Mouse (Mus musculus) liver, embryonic 12.5 days (tissue): ENCODE measurements around the gene Apopt1. TPM values are rescaled to one million over a fixed set of nuclear protein-coding genes. Genes with fewer than 3 reads are reported as not detected.

Experiments used
- ATAC-seq: fragments of 200-750 bp; cut with Nextera tagmentation; 2 replicates; pipeline ENCODE4 v1.8.0; 2017; ENCODE audit warnings: moderate number of reproducible peaks, mild to moderate bottlenecking, moderate library complexity
- H3K27ac ChIP-seq: fragments of 300-500 bp; sonication (generic); 2 replicates; pipeline ENCODE4 v1.5.1; 2016; ENCODE audit warnings: mild to moderate bottlenecking
- H3K27me3 ChIP-seq: fragments of 300-500 bp; sonication (generic); replicated peaks from 2 replicates; pipeline ENCODE4 v1.6.1; 2016; ENCODE audit warnings: mild to moderate bottlenecking, moderate library complexity
- H3K36me3 ChIP-seq: fragments of 300-500 bp; sonication (generic); 2 replicates; pipeline ENCODE4 v1.6.1; 2016; ENCODE audit warnings: mild to moderate bottlenecking, moderate library complexity
- H3K4me1 ChIP-seq: fragments of 300-500 bp; sonication (generic); 2 replicates; pipeline ENCODE4 v1.6.1; 2016
- H3K4me2 ChIP-seq: fragments of 300-500 bp; sonication (generic); 2 replicates; pipeline ENCODE4 v1.6.1; 2016; ENCODE audit warnings: mild to moderate bottlenecking, moderate library complexity
- H3K4me3 ChIP-seq: fragments of 300-500 bp; sonication (generic); 2 replicates; pipeline ENCODE4 v1.5.1; 2016; ENCODE audit warnings: mild to moderate bottlenecking, moderate library complexity
- H3K9ac ChIP-seq: fragments of 300-500 bp; sonication (generic); 2 replicates; pipeline ENCODE4 v1.6.1; 2016; ENCODE audit warnings: mild to moderate bottlenecking, moderate library complexity
- H3K9me3 ChIP-seq: fragments of 300-500 bp; sonication (generic); replicated peaks from 2 replicates; pipeline ENCODE4 v1.6.1; 2016; ENCODE audit warnings: mild to moderate bottlenecking, moderate library complexity
- WGBS: fragments of 180-500 bp; shearing (Covaris S2); methylation state at CpG from one replicate; pipeline ENCODE4 v1.1.7; 2016; ENCODE audit not compliant: insufficient replicate concordance; 5-methylcytosine and 5-hydroxymethylcytosine counted together
- polyA plus RNA-seq: library from polyadenylated mRNA; unstranded; fragments of >200 nt; fragmentation: Nextera tagmentation; extraction: Ambion mirVana; gene quantifications from 2 replicates; pipeline ENCODE4 v1.2.1, GENCODE M21; 2016

Gene Apopt1
- polyA plus RNA-seq, 1 experiment from 2014 or later: 36.5 TPM

DNA sequence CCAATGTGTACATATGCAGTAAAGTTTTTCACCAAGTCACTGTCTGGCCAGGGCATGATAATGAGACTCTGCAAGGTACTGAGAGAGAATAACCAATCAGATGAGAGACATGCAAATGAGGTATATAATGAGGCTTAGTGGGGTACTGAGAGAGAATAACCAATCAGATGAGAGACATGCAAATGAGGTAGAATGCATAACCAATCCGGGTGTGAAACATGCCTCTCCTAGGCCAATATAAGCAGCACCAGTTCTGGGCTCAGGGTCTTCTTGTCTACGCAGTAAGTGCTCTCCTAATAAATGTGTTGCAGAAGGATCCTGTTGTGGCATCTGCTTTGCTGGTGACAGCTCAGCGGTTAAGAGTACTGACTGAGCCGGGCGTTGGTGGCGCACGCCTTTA, 3.4 kb downstream of the Apopt1 start:
- H3K27ac ChIP-seq: no peak overlapping the region
- no peaks in the 10 kb centered on the region for H3K27me3 ChIP-seq
- ATAC-seq: no peak
- H3K4me1 ChIP-seq: peaks cover 35% of the 10 kb centered on the region
- 96% methylated on average over 7 of the region's 7 CpGs for WGBS
- peaks cover 11% of the 10 kb centered on the region for H3K36me3 ChIP-seq
- H3K4me3 ChIP-seq: no peak overlapping the region
- no peak overlapping the region for H3K9ac ChIP-seq
- H3K4me2 ChIP-seq: no peak overlapping the region
- no peaks in the 10 kb centered on the region; the same call in 1 of the 2 replicates for H3K9me3 ChIP-seq

DNA sequence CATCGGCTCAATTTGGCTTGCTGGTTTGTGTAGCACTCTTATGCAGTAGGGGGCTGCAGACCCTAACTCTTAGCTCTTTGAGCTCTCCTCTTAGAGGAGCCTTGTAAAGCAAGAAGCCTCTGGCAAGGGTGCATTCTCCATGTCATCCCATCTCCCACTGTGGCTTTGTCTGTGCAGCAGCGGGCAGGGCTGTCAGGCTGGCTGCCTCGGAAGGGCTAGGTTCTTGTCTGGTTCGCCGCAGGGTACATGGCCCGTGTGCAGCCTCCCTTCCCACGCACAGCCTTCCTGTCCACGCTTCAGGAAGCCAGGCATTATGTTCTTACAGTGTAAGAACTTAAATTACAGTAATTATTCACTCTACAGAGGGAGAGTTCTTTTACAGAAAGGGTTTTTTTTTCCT, 5.6 kb downstream of the Apopt1 start:
- Histone ChIP-seq H3K27ac (no peak overlapping the region), H3K9me3 (no peaks in the 10 kb centered on the region; the same call in 1 of the 2 replicates), H3K4me2 (no peak overlapping the region), H3K4me3 (no peak overlapping the region), H3K27me3 (no peaks in the 10 kb centered on the region), H3K9ac (no peak overlapping the region), H3K36me3 (peaks cover 19% of the 10 kb centered on the region), H3K4me1 (peaks cover 25% of the 10 kb centered on the region)
- ATAC-seq: no peak
- WGBS: 72% methylated on average over 8 of the region's 8 CpGs

DNA sequence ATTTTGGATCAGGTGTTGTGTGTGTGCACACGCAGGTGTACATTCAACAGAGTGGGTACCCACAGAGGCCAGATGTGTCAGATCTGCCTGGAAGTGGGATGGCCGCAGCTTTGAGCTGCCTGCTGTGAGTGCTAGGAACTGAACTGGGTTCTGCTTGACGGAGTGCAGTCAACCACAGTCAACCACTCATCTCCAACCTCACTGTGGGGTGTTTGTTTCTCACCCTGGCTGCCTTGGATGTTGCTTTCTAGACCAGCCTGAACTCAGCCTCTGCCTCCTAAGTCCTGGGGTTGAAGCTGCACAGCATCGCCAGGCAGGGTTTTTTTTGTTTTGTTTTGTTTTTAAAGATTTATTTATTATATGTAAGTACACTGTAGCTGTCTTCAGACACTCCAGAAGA, 7.2 kb downstream of the Apopt1 start:
- Histone ChIP-seq H3K4me2 (no peak overlapping the region), H3K27ac (no peak overlapping the region), H3K4me3 (no peak overlapping the region), H3K9ac (no peak overlapping the region), H3K27me3 (no peaks in the 10 kb centered on the region), H3K9me3 (no peaks in the 10 kb centered on the region; the same call in 1 of the 2 replicates), H3K4me1 (peaks cover 10% of the 10 kb centered on the region), H3K36me3 (peaks cover 34% of the 10 kb centered on the region)
- no peak for ATAC-seq
- 76% methylated on average over 4 of the region's 4 CpGs for WGBS

DNA sequence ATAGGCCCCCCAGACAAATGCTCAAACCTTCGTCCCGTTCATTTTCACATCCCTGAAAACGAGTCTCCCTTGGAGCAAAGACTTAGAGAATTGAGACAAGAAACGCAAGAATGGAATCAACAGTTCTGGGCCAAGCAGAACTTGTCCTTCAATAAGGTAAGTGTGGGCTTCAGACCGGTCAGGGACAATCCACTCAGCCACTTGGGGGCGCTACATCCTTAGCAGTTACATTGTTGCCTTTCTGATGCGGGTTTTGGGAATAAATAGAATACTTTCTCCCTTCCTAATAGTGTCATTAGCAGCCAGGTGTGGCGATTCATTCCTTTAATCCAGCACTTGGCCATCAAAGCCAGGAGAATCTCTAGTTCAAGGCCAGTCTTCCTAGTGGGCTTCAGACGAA, 9.6 kb downstream of the Apopt1 start:
- Histone ChIP-seq H3K27ac (no peak overlapping the region), H3K4me3 (no peak overlapping the region), H3K4me1 (peaks cover 8% of the 10 kb centered on the region; the same call in 1 of the 2 replicates), H3K4me2 (no peak overlapping the region), H3K36me3 (peaks cover 46% of the 10 kb centered on the region), H3K9me3 (no peaks in the 10 kb centered on the region), H3K27me3 (no peaks in the 10 kb centered on the region), H3K9ac (no peak overlapping the region)
- no peak for ATAC-seq
- 64% methylated on average over 9 of the region's 9 CpGs for WGBS

DNA sequence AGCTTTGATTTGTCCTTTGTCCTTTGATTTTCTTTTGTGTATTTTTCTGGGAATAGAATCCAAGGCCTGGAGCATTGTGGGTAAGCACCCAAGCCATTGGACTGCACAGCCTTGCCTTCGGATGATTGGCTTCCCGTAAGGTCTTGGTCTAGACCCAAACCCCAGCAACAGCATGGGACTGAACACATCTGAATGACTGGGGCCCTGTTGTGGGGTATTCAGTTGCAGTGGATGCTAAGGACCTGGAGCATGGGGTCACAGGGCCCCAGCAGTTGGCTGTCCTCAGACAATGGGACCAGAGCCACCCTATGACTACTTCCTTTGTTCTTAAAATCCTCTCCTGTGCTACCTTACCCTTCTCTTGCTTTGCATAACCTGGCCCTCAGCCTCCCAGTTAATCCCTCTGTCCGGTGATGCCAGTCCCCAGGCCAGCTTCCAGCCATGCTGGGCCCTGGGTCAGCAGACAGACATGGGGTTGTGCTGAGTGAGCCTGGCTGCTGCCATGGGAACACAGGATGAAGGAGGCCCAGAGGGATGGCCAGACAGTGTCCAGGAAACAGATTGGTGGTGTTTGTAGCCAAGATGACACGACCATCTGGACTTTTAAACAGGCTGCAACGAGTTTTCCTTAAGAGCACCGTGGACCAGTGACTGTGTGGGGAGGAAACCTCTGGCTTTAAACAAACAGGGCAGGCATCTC, 11.7 kb downstream of the Apopt1 start:
- no peak overlapping the region for H3K27ac ChIP-seq
- no peak for ATAC-seq
- 72% methylated on average over 6 of the region's 6 CpGs for WGBS

DNA sequence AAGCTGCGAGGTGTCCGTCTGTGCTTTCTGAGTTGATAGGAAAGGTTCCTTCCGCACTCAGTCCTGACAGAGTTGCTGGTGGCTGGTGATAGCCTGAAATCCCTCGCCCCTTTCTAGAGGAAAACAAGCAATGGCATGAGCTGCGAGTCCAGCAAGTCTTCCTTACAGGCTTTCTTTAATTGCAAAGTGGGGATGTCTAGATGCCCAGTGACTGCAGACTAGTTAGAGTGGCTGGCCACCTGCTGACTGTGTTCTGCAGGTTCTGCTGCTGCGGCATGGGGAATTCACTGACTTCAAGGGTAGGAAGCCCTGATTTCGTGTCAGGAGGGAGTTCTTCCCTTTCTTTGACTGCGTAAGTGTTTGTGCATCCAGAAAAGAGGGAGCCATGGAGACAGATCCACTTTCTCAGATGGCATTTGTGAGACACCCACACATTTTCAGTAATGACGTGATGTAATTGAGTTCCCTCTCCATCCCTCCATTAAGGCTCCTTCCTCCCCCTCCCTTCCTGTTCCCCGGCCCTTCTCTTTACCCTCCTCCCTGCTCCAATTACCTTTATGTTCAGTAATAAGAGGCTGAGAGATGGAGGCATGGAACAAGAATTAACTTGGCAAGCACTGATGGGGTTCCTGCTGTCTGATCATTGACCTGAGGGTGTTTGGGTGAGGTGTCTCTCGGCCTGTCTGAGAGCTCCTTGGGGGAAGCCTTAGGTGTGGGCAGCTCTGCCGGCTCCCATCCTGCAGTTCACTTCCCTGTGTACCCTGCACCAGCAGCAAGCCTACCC, 12.5 kb downstream of the Apopt1 start:
- H3K36me3 ChIP-seq: peaks cover 66% of the 10 kb centered on the region
- no peak overlapping the region for H3K9ac ChIP-seq
- ATAC-seq: no peak
- H3K4me3 ChIP-seq: no peak overlapping the region
- 77% methylated on average over 12 of the region's 12 CpGs for whole genome bisulfite sequencing
- no peaks in the 10 kb centered on the region for H3K9me3 ChIP-seq
- H3K4me1 ChIP-seq: peaks cover 8% of the 10 kb centered on the region; the same call in 1 of the 2 replicates
- no peak overlapping the region for H3K4me2 ChIP-seq
- no peaks in the 10 kb centered on the region for H3K27me3 ChIP-seq
- H3K27ac ChIP-seq: no peak overlapping the region

More for the DNA sequence above, 11.7 kb downstream of the Apopt1 start:
- H3K27me3 ChIP-seq: no peaks in the 10 kb centered on the region
- H3K4me2 ChIP-seq: no peak overlapping the region
- peaks cover 62% of the 10 kb centered on the region for H3K36me3 ChIP-seq
- no peaks in the 10 kb centered on the region for H3K9me3 ChIP-seq
- no peak overlapping the region for H3K9ac ChIP-seq
- H3K4me3 ChIP-seq: no peak overlapping the region
- H3K4me1 ChIP-seq: peaks cover 8% of the 10 kb centered on the region; the same call in 1 of the 2 replicates

DNA sequence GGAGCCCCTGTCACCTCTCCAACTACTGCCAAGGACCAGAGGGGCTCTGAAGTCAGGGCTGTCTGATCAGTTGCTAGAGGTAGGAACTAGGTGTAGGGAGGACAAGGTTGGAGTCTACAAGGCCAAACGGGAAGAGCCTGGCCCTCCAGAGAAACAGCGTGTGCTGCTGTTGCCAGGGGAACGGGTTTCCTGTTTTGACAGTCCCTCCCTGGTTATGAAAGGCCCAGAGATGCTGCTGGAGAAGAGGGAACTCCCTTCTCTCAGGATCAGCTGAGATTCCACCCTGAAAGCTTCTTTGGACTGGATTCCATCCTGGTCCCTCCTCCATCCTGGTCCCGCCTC, 13.0 kb downstream of the Apopt1 start:
- WGBS: 45% methylated on average over 4 of the region's 4 CpGs
- no peak for ATAC-seq

DNA sequence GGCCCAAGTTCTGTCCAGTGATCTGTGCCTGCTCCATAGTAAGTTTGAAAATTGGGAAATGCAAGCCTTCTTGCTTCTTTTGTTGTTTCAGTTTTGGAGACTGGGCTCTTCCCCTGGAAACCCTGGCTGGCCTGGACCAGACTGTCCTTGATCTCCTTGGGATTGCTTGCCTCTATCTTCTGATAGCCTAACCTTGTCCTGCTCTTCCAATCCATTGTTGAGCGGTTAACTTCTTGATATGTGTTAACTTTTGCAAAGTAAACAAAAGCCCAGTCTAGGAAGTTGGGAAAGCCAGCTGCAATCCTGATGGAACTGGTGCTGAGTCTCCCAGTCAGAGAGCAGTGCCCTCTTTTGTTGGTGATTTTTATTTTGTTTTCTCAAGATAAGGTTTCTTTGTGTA, 14.9 kb downstream of the Apopt1 start:
- Histone ChIP-seq H3K4me1 (peaks cover 21% of the 10 kb centered on the region), H3K4me3 (no peak overlapping the region), H3K27ac (no peak overlapping the region), H3K36me3 (peaks cover 73% of the 10 kb centered on the region), H3K4me2 (no peak overlapping the region), H3K9ac (no peak overlapping the region), H3K27me3 (no peaks in the 10 kb centered on the region), H3K9me3 (no peaks in the 10 kb centered on the region)
- ATAC-seq: no peak
- WGBS: 79% methylated on average over 1 of the region's 1 CpGs

More for the DNA sequence above, 13.0 kb downstream of the Apopt1 start:
- no peaks in the 10 kb centered on the region for H3K9me3 ChIP-seq
- no peaks in the 10 kb centered on the region for H3K27me3 ChIP-seq
- H3K4me2 ChIP-seq: no peak overlapping the region
- H3K4me1 ChIP-seq: peaks cover 8% of the 10 kb centered on the region; the same call in 1 of the 2 replicates
- no peak overlapping the region for H3K27ac ChIP-seq
- no peak overlapping the region for H3K9ac ChIP-seq
- H3K36me3 ChIP-seq: peaks cover 68% of the 10 kb centered on the region
- H3K4me3 ChIP-seq: no peak overlapping the region

DNA sequence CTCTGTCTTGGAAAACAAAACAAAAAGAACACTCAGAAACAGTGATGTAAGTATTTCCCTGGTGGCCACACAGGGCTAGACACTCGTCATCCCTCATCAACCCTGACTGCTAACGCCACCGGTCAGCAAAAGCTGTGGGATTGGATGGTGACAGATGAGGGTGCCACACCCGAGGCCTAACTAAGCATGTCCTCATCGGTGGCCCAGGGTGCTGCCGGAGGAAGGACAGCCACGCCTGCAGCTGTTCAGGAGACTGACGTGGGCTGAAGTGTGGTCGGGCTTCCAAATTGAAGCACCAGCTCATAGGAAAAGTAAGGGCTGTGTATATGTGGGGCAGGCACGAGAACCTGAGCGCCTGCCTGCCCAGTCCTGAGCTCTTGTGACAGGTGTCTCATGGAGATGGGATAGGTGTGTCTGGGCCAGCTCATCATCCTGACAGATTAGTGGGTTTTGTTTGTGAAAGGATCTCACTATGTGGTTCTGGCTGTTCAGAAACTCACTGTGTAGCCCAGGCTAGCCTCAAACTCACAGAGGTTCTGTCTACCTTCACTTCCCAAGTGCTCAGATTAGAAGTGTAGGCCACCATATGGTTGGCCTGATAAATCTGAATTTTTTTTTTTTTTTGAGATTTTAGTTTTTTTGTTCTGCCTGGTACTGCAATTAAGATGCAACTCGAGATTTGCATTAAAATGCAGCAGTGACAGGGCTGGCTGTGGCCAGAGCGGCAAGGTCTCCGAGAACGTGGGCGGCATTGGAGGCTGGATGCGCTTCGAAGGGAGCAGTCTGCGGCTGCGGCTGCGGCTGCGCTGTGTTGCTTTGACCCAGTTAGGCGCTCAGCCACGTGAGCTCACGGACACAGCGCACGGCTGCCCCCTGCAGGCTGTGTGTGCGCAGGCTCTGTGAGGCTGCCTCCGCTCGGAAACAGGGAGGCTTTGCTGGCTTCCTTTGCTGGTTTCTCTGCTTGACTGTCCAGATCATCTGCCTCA, 19.1 kb downstream of the Apopt1 start:
- H3K9ac ChIP-seq: no peak overlapping the region
- no peaks in the 10 kb centered on the region for H3K27me3 ChIP-seq
- ATAC-seq: peak; percentile 84
- H3K9me3 ChIP-seq: no peaks in the 10 kb centered on the region
- peak overlapping the region; percentile 38 for H3K4me2 ChIP-seq
- no peak overlapping the region for H3K27ac ChIP-seq
- peaks cover 38% of the 10 kb centered on the region for H3K36me3 ChIP-seq
- H3K4me1 ChIP-seq: peaks cover 13% of the 10 kb centered on the region
- 29% methylated on average over 30 of the region's 30 CpGs for WGBS
- no peak overlapping the region for H3K4me3 ChIP-seq

DNA sequence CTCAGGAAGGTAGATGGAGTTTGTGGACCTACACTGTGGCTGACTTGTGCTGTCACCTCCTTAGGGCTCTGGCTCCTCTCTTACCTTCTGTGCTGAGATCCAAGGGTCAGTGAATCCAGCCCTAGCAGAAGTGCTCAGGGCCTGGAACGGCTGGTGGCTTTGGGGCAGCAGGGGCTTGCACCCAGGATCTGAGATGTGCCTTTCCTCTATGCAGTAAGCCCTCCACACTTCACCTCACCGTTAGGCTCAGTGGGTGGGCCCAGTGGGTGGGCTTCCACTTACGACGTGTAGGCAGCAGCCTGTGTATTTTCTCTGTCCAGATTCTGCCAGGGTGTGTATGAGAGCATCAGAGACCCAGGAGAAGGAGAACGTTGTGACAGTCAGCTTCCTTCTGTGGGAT, 19.9 kb downstream of the Apopt1 start:
- peak; percentile 23; the same call in 1 of the 2 replicates for ATAC-seq
- H3K4me1 ChIP-seq: peaks cover 13% of the 10 kb centered on the region
- no peak overlapping the region for H3K4me3 ChIP-seq
- 72% methylated on average over 5 of the region's 5 CpGs for WGBS
- H3K27ac ChIP-seq: no peak overlapping the region
- no peaks in the 10 kb centered on the region for H3K9me3 ChIP-seq
- H3K36me3 ChIP-seq: peaks cover 32% of the 10 kb centered on the region
- H3K9ac ChIP-seq: no peak overlapping the region
- H3K27me3 ChIP-seq: no peaks in the 10 kb centered on the region
- no peak overlapping the region for H3K4me2 ChIP-seq

DNA sequence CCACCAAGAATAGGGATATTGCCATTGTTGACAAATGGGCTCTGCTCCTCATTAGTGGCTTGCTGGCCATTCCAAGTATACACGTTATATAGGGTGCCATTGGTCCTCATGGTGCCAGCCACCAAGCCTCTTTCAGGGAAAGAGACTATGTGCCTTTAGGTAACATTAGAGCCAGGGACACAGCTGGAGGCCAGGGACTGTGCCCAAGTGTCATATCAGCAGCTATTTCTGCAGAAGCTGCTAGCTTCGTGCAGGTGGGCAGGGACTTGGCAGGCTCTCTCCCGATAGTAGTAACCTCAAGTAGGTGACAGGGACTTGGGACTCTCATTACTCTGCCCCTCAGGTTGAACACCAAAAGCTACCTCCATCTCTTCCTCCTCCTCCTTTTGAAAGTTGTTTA, 21.9 kb downstream of the Apopt1 start:
- 77% methylated on average over 3 of the region's 3 CpGs for WGBS
- no peak for ATAC-seq

More for the DNA sequence above, 21.9 kb downstream of the Apopt1 start:
- Histone ChIP-seq H3K27me3 (no peaks in the 10 kb centered on the region), H3K36me3 (peaks cover 16% of the 10 kb centered on the region), H3K9me3 (no peaks in the 10 kb centered on the region), H3K27ac (no peak overlapping the region), H3K4me2 (no peak overlapping the region), H3K4me3 (no peak overlapping the region), H3K4me1 (peaks cover 13% of the 10 kb centered on the region), H3K9ac (no peak overlapping the region)
